Mouse (Mus musculus): ENCODE measurements around the gene Sell. TPM values are rescaled to one million over a fixed set of nuclear protein-coding genes. Genes with fewer than 3 reads are reported as not detected.
A peak's percentile ranks its signal among the peaks of the same experiment; 100 is the strongest.

Sell gene
- polyA plus RNA-seq, 1 experiment from 2014 or later, result 2.5 TPM

DNA sequence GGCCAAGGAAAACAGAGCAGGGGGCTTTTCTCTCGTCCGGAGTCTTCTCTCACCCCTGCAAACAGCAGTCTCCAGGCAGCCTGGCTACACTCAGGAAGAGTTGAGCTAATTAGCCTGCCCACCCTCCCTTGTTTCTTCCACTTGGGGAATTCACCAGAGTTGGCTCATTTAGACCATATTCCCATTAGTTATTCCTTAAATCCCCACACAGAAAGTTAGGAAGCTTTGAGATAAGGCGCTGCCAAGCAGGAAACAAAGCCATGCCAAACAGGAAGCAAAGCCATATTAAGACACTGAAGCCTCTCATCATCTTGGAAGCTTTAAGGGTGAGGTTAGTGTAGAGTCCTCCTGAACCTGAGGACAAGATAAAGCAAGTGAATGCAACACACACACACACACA, 18.2 kb upstream of the Sell start:
- no peak overlapping the region for H3K9ac ChIP-seq (ENCODE audit: low read length)
- no peak overlapping the region for H3K27ac ChIP-seq (ENCODE audit: low read length)
- H3K36me3 ChIP-seq (ENCODE audit: control insufficient read depth, insufficient read depth, low read length), result no peaks in the 10 kb centered on the region
- H3K4me2 ChIP-seq (ENCODE audit: low read depth, low read length), result no peak overlapping the region
- H3K4me3 ChIP-seq (ENCODE audit: low read length), result no peak overlapping the region
- WGBS, result 37% methylated on average over 3 of the region's 3 CpGs
- no peaks in the 10 kb centered on the region for H3K4me1 ChIP-seq (replicated peaks; ENCODE audit: control insufficient read depth, insufficient read depth, low read length)
- no peaks in the 10 kb centered on the region for H3K27me3 ChIP-seq (ENCODE audit: control insufficient read depth, insufficient read depth, low read depth, low read length)
- no peaks in the 10 kb centered on the region for H3K9me3 ChIP-seq (ENCODE audit: control insufficient read depth, low read length)
- peak; percentile 52 for ATAC-seq (ENCODE audit: low read depth)

DNA sequence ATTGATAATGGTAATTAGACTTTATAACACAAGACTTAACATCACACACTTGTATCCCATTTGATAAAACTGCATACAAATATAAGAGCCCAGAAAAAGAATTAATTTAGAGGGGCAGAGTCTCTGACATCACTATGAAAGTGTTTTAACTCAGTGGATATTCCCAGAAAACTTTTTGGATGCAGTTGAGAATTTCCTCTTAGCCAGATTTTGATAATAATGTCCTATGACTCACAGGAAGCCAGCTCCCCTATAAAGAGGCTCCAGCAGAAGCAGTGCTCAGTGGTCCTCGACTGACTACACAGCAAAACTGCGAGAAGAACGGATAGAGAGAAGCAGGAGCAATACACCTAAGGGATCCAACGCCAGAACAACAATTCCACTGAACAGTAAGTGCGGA, 13.8 kb upstream of the Sell start, which contains the start of gene Sele:
Sele (plus strand) TSS at position 301 of the 400 bp plus-strand sequence.
- 73% methylated on average over 5 of the region's 5 CpGs for WGBS
- Histone ChIP-seq H3K4me3 (ENCODE audit: low read length) (no peak within 1 kb of the TSS), H3K9ac (ENCODE audit: low read length) (no peak within 1 kb of the TSS), H3K36me3 (ENCODE audit: control insufficient read depth, insufficient read depth, low read length) (no peaks in the 10 kb centered on the region), H3K9me3 (ENCODE audit: control insufficient read depth, low read length) (no peaks in the 10 kb centered on the region), H3K4me1 (replicated peaks; ENCODE audit: control insufficient read depth, insufficient read depth, low read length) (no peaks in the 10 kb centered on the region), H3K27me3 (ENCODE audit: control insufficient read depth, insufficient read depth, low read depth, low read length) (no peaks in the 10 kb centered on the region), H3K27ac (ENCODE audit: low read length) (no peak within 1 kb of the TSS), H3K4me2 (ENCODE audit: low read depth, low read length) (no peak within 1 kb of the TSS)
- no peak for ATAC-seq (ENCODE audit: low read depth)

DNA sequence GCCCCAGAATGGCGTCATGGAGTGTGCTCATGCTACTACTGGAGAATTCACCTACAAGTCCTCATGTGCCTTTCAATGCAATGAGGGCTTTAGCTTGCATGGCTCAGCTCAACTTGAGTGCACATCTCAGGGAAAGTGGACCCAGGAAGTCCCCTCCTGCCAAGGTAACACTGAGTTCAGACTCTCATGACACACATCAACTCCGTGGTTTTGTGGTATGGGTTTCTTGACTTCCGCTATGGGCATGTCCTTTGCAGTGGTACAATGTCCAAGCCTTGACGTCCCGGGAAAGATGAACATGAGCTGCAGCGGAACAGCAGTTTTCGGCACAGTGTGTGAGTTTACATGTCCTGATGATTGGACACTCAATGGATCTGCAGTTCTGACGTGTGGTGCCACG, 8.2 kb upstream of the Sell start:
- Histone ChIP-seq H3K9ac (ENCODE audit: low read length) (no peak overlapping the region), H3K27me3 (ENCODE audit: control insufficient read depth, insufficient read depth, low read depth, low read length) (no peaks in the 10 kb centered on the region), H3K36me3 (ENCODE audit: control insufficient read depth, insufficient read depth, low read length) (no peaks in the 10 kb centered on the region), H3K4me2 (ENCODE audit: low read depth, low read length) (no peak overlapping the region), H3K4me3 (ENCODE audit: low read length) (no peak overlapping the region), H3K27ac (ENCODE audit: low read length) (no peak overlapping the region), H3K9me3 (ENCODE audit: control insufficient read depth, low read length) (no peaks in the 10 kb centered on the region), H3K4me1 (replicated peaks; ENCODE audit: control insufficient read depth, insufficient read depth, low read length) (no peaks in the 10 kb centered on the region)
- 91% methylated on average over 9 of the region's 9 CpGs for WGBS
- no peak for ATAC-seq (ENCODE audit: low read depth)

DNA sequence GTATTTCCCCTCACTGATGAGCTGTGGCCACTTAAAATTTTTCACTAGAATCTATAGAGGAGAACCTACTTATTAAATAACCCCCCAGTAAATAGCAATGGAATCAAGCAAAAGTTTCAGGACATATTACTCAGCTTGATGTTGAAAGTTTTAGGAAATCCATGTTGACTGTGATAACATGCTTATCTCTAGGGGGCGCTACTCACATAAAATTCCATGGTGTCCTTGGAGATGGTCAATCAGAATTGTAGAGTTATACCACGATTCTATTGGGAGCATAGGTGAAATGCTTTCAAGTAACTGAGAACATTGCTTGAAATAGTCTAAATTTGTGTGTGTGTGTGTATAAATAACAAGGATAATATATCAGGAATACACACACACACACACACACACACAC, 7.0 kb upstream of the Sell start:
- no peaks in the 10 kb centered on the region for H3K4me1 ChIP-seq (replicated peaks; ENCODE audit: control insufficient read depth, insufficient read depth, low read length)
- no peak overlapping the region for H3K4me2 ChIP-seq (ENCODE audit: low read depth, low read length)
- 36% methylated on average over 2 of the region's 2 CpGs for WGBS
- no peaks in the 10 kb centered on the region for H3K36me3 ChIP-seq (ENCODE audit: control insufficient read depth, insufficient read depth, low read length)
- no peak overlapping the region for H3K27ac ChIP-seq (ENCODE audit: low read length)
- no peaks in the 10 kb centered on the region for H3K9me3 ChIP-seq (ENCODE audit: control insufficient read depth, low read length)
- no peak for ATAC-seq (ENCODE audit: low read depth)
- H3K27me3 ChIP-seq (ENCODE audit: control insufficient read depth, insufficient read depth, low read depth, low read length), result no peaks in the 10 kb centered on the region
- H3K4me3 ChIP-seq (ENCODE audit: low read length), result no peak overlapping the region
- H3K9ac ChIP-seq (ENCODE audit: low read length), result no peak overlapping the region

DNA sequence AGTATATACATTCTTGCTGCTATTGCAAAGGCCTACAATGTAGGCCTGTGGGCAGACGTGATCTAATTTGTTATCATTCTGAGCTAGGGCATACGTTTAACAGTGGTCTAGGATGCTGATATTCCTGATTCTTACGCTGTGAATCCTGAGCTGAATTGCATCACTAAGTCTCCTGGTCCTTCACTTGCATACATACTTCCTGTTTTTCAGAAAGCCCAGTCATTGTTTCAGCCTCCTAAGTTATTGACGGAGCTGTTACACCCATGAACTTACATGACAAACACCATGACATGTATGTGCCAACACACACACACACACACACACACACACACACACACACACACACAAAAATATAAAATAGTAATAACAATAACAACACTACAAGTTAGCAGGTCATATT, 1.7 kb upstream of the Sell start:
- H3K36me3 ChIP-seq (ENCODE audit: control insufficient read depth, insufficient read depth, low read length), result no peaks in the 10 kb centered on the region
- no peak overlapping the region for H3K4me3 ChIP-seq (ENCODE audit: low read length)
- no peaks in the 10 kb centered on the region for H3K27me3 ChIP-seq (ENCODE audit: control insufficient read depth, insufficient read depth, low read depth, low read length)
- no peaks in the 10 kb centered on the region for H3K4me1 ChIP-seq (replicated peaks; ENCODE audit: control insufficient read depth, insufficient read depth, low read length)
- H3K9me3 ChIP-seq (ENCODE audit: control insufficient read depth, low read length), result no peaks in the 10 kb centered on the region
- no peak for ATAC-seq (ENCODE audit: low read depth)
- no peak overlapping the region for H3K27ac ChIP-seq (ENCODE audit: low read length)
- no peak overlapping the region for H3K9ac ChIP-seq (ENCODE audit: low read length)
- WGBS, result 83% methylated on average over 4 of the region's 4 CpGs
- no peak overlapping the region for H3K4me2 ChIP-seq (ENCODE audit: low read depth, low read length)

DNA sequence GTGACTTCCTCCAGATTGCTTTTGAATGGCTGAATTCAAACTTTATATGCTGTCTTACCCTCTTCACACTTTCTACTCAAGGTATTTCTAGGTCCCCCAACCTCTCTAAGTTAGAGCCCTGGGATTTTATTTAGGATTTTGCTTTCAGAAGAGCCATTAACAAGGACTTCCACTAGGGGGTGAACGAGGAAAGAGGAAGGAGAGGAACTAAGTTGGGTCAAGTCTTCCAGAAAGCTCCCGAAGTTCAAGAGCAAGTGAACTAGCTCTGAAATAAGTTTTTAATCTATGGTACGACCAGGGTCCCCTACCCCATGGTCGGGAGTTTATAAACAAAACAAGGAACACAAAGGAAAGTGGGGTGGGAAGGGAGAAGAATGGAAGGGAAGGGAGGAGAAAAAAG, 504 bp upstream of the Sell start:
- no peak overlapping the region for H3K4me2 ChIP-seq (ENCODE audit: low read depth, low read length)
- no peak overlapping the region for H3K27ac ChIP-seq (ENCODE audit: low read length)
- no peaks in the 10 kb centered on the region for H3K4me1 ChIP-seq (replicated peaks; ENCODE audit: control insufficient read depth, insufficient read depth, low read length)
- H3K36me3 ChIP-seq (ENCODE audit: control insufficient read depth, insufficient read depth, low read length), result no peaks in the 10 kb centered on the region
- no peak overlapping the region for H3K9ac ChIP-seq (ENCODE audit: low read length)
- no peak overlapping the region for H3K4me3 ChIP-seq (ENCODE audit: low read length)
- ATAC-seq (ENCODE audit: low read depth), result no peak
- no peaks in the 10 kb centered on the region for H3K9me3 ChIP-seq (ENCODE audit: control insufficient read depth, low read length)
- WGBS, result 26% methylated on average over 4 of the region's 4 CpGs
- H3K27me3 ChIP-seq (ENCODE audit: control insufficient read depth, insufficient read depth, low read depth, low read length), result no peaks in the 10 kb centered on the region

DNA sequence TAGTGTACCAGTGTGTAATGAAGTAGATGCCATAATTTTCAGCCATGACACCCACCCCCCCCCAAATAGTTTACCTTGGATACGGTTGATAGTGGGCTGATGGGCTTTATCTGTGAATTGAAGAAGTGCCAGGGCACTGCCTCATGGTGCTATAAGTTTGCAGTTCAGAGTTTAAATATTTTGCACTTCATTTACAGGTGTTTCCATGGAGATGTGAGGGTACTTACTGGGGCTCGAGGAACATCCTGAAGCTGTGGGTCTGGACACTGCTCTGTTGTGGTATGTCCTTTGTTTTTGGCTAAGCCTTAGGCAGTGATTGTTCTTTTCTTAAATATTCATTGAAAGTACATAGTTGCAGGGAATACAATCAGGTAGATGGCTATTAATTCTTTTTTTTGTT, 1.1 kb downstream of the Sell start:
- Histone ChIP-seq H3K9me3 (ENCODE audit: control insufficient read depth, low read length) (no peaks in the 10 kb centered on the region), H3K27ac (ENCODE audit: low read length) (no peak overlapping the region), H3K27me3 (ENCODE audit: control insufficient read depth, insufficient read depth, low read depth, low read length) (no peaks in the 10 kb centered on the region), H3K4me1 (replicated peaks; ENCODE audit: control insufficient read depth, insufficient read depth, low read length) (no peaks in the 10 kb centered on the region), H3K9ac (ENCODE audit: low read length) (no peak overlapping the region), H3K4me3 (ENCODE audit: low read length) (no peak overlapping the region), H3K4me2 (ENCODE audit: low read depth, low read length) (no peak overlapping the region), H3K36me3 (ENCODE audit: control insufficient read depth, insufficient read depth, low read length) (no peaks in the 10 kb centered on the region)
- WGBS, result 39% methylated on average over 2 of the region's 2 CpGs
- no peak for ATAC-seq (ENCODE audit: low read depth)

DNA sequence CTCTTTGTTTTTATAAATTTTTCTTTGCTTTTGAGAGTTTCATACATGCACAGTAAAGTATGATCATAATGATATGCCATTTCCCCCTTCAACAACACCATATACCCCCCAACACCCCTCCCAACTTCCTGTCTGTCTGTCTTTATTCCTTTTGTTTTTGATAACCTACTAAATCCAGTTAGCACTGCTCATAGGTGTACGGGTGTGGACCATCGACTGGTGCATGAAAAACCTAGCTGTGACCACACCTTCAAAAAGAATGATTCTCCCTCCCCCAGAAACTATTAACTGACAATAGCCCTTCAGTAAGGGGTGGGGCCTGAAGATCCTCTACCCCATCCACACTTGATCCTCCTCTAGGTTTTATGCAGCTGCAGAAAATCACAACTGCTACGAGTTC, 2.0 kb downstream of the Sell start:
- Histone ChIP-seq H3K27me3 (ENCODE audit: control insufficient read depth, insufficient read depth, low read depth, low read length) (no peaks in the 10 kb centered on the region), H3K36me3 (ENCODE audit: control insufficient read depth, insufficient read depth, low read length) (no peaks in the 10 kb centered on the region), H3K4me1 (replicated peaks; ENCODE audit: control insufficient read depth, insufficient read depth, low read length) (no peaks in the 10 kb centered on the region), H3K9me3 (ENCODE audit: control insufficient read depth, low read length) (no peaks in the 10 kb centered on the region), H3K9ac (ENCODE audit: low read length) (no peak overlapping the region), H3K27ac (ENCODE audit: low read length) (no peak overlapping the region), H3K4me2 (ENCODE audit: low read depth, low read length) (no peak overlapping the region), H3K4me3 (ENCODE audit: low read length) (no peak overlapping the region)
- ATAC-seq (ENCODE audit: low read depth), result no peak
- WGBS, result 36% methylated on average over 3 of the region's 3 CpGs

DNA sequence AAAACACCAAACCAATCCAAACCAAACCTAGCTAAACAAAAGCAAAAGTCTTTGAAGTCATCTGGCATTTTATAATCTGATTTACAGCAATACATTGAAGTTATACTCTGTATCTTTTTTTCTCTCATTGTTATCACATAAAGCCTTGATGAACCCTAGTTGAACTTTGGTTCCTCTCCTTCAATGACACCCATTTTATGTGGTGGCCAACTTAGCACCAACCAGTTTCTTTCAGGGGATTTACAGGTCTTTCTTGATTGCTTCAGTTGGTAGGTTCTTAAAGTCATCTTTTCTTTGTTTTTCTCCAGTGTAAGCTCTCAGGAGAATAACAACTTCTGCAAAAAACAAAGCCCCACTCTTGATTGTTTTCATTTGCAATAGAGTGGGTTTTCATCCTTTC, 7.5 kb downstream of the Sell start:
- no peak overlapping the region for H3K27ac ChIP-seq (ENCODE audit: low read length)
- no peaks in the 10 kb centered on the region for H3K9me3 ChIP-seq (ENCODE audit: control insufficient read depth, low read length)
- H3K4me1 ChIP-seq (replicated peaks; ENCODE audit: control insufficient read depth, insufficient read depth, low read length), result no peaks in the 10 kb centered on the region
- no peak overlapping the region for H3K9ac ChIP-seq (ENCODE audit: low read length)
- no peak for ATAC-seq (ENCODE audit: low read depth)
- H3K27me3 ChIP-seq (ENCODE audit: control insufficient read depth, insufficient read depth, low read depth, low read length), result no peaks in the 10 kb centered on the region
- no peak overlapping the region for H3K4me2 ChIP-seq (ENCODE audit: low read depth, low read length)
- no peak overlapping the region for H3K4me3 ChIP-seq (ENCODE audit: low read length)
- H3K36me3 ChIP-seq (ENCODE audit: control insufficient read depth, insufficient read depth, low read length), result no peaks in the 10 kb centered on the region

DNA sequence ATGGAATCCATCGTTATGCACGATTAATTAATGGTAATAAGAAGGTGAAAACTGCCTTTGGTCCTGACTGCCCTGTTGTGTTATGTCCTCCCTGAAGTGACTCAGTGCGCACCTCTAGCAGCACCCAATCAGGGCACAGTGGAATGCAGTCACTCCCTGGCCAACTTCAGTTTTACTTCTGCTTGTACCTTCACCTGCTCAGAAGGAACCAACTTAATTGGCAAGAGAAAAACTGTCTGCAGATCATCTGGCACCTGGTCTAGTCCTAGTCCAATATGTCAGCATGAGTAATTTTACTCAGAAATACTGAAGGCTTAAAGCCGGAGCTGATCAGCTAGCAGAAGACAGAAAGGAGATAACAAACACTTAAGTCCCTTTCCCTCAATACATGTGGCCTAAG, 8.7 kb downstream of the Sell start:
- ATAC-seq (ENCODE audit: low read depth), result no peak

More for the DNA sequence above, 8.7 kb downstream of the Sell start:
- no peak overlapping the region for H3K9ac ChIP-seq (ENCODE audit: low read length)
- H3K4me3 ChIP-seq (ENCODE audit: low read length), result no peak overlapping the region
- H3K4me1 ChIP-seq (replicated peaks; ENCODE audit: control insufficient read depth, insufficient read depth, low read length), result no peaks in the 10 kb centered on the region
- H3K4me2 ChIP-seq (ENCODE audit: low read depth, low read length), result no peak overlapping the region
- 69% methylated on average over 4 of the region's 4 CpGs for WGBS
- H3K36me3 ChIP-seq (ENCODE audit: control insufficient read depth, insufficient read depth, low read length), result no peaks in the 10 kb centered on the region
- H3K27ac ChIP-seq (ENCODE audit: low read length), result no peak overlapping the region
- H3K27me3 ChIP-seq (ENCODE audit: control insufficient read depth, insufficient read depth, low read depth, low read length), result no peaks in the 10 kb centered on the region
- no peaks in the 10 kb centered on the region for H3K9me3 ChIP-seq (ENCODE audit: control insufficient read depth, low read length)

Measured in lung, embryonic 16.5 days (tissue).